Comparison of ENCODE assay signal across 8 mouse cellular contexts in genomic region chr1:166751436-166751835, GRCm38 (mm10).
"Had no signal": no experiment of that assay in that cellular context is flagged by ENCODE, and none has a peak within 500 bp of the region (broad histone marks: within the 10 kb centered on the region; RNA-seq: fewer than 3 reads in every experiment).

No protein-coding gene starts in this region.

- DNase-seq: kidney, postnatal 25 days; layer of hippocampus, adult 9-11 months; liver, postnatal 0 days; lung, embryonic 14.5 days; retina, postnatal 1 day; right cerebral cortex, postnatal 25 days; spleen, adult 18-20 months; thymus, postnatal 25 days had no signal
